Mouse (Mus musculus) olfactory bulb, adult 2 months (tissue): ENCODE measurements at regions not wholly inside any gene's neighbourhood (a gene's known extent, or its start where the extent isn't known, plus 50 kb on each side); places are given as distances from the start of the nearest gene placed in this dataset.

Experiments
- CTCF ChIP-seq: fragments of 200-500 bp; IDR thresholded peaks from 2 replicates; pipeline ENCODE4 v1.5.1; 2012; ENCODE audit warnings: low read depth, mild to moderate bottlenecking, low read length, moderate library complexity; ENCODE audit not compliant: insufficient read depth
- POLR2A ChIP-seq: fragments of 200-500 bp; IDR thresholded peaks from 2 replicates; pipeline ENCODE4 v1.6.1; 2012; ENCODE audit warnings: mild to moderate bottlenecking, low read depth, low read length, moderate library complexity; ENCODE audit not compliant: insufficient read depth

GRCm38 (mm10) chr13:100971080-100972017, 138.1 kb upstream of the Slc30a5 start:
- TF ChIP-seq CTCF (no peak), POLR2A (no peak)
